Mouse (Mus musculus) midbrain, embryonic 15.5 days (tissue): ENCODE measurements around the gene Prr36. TPM values are rescaled to one million over a fixed set of nuclear protein-coding genes. Genes with fewer than 3 reads are reported as not detected.

Experiments used
- ATAC-seq: fragments of 200-750 bp; cut with Nextera tagmentation; replicated peaks from 2 replicates; pipeline ENCODE4 v1.8.0; 2017; ENCODE audit warnings: moderate TSS enrichment
- H3K27ac ChIP-seq: fragments of 300-500 bp; sonication (generic); 2 replicates; pipeline ENCODE4 v1.5.1; 2015; ENCODE audit warnings: mild to moderate bottlenecking, inconsistent platforms
- H3K27me3 ChIP-seq: fragments of 300-500 bp; sonication (generic); replicated peaks from 2 replicates; pipeline ENCODE4 v1.6.1; 2015; ENCODE audit warnings: inconsistent platforms
- H3K36me3 ChIP-seq: fragments of 300-500 bp; sonication (generic); replicated peaks from 2 replicates; pipeline ENCODE4 v1.6.1; 2015; ENCODE audit warnings: inconsistent platforms
- H3K4me1 ChIP-seq: fragments of 300-500 bp; sonication (generic); 2 replicates; pipeline ENCODE4 v1.6.1; 2015; ENCODE audit warnings: inconsistent platforms
- H3K4me2 ChIP-seq: fragments of 300-500 bp; sonication (generic); 2 replicates; pipeline ENCODE4 v1.6.1; 2015; ENCODE audit warnings: inconsistent platforms, mild to moderate bottlenecking, moderate library complexity
- H3K4me3 ChIP-seq: fragments of 300-500 bp; sonication (generic); 2 replicates; pipeline ENCODE4 v1.5.1; 2015; ENCODE audit warnings: mild to moderate bottlenecking, inconsistent platforms
- H3K9ac ChIP-seq: fragments of 300-500 bp; sonication (generic); 2 replicates; pipeline ENCODE4 v1.6.1; 2015; ENCODE audit warnings: mild to moderate bottlenecking, inconsistent platforms
- H3K9me3 ChIP-seq: fragments of 300-500 bp; sonication (generic); 2 replicates; pipeline ENCODE4 v1.6.1; 2016; ENCODE audit warnings: inconsistent platforms
- WGBS: fragments of 180-500 bp; shearing (Covaris S2); methylation state at CpG from one replicate; pipeline ENCODE4 v1.1.7; 2015; ENCODE audit warnings: mixed read lengths; 5-methylcytosine and 5-hydroxymethylcytosine counted together
- polyA plus RNA-seq: library from polyadenylated mRNA; unstranded; fragments of >200 nt; fragmentation: Nextera tagmentation; extraction: Ambion mirVana; gene quantifications from 2 replicates; pipeline ENCODE4 v1.2.1, GENCODE M21; 2015

Prr36 gene
- polyA plus RNA-seq, 1 experiment from 2014 or later: 61.1 TPM

- Histone ChIP-seq H3K4me1 (peaks cover 49% of the 10 kb centered on the region), H3K36me3 (peaks cover 24% of the 10 kb centered on the region), H3K4me2 (peak within 1 kb of the TSS; percentile 86), H3K27me3 (no peaks in the 10 kb centered on the region; the same call in 1 of the 2 replicates), H3K9ac (peak within 1 kb of the TSS; percentile 88), H3K9me3 (no peaks in the 10 kb centered on the region), H3K4me3 (peak within 1 kb of the TSS; percentile 71), H3K27ac (peak within 1 kb of the TSS; percentile 91)
- 0% methylated on average over 66 of the region's 69 CpGs for WGBS
- peak; percentile 92 for ATAC-seq
Observed at GRCm38 (mm10) chr8:4252934-4253841, 35.9 kb upstream of the Prr36 start, which contains the start of gene Snapc2. Gene Snapc2 (plus strand): TSS chr8:4253080.

DNA sequence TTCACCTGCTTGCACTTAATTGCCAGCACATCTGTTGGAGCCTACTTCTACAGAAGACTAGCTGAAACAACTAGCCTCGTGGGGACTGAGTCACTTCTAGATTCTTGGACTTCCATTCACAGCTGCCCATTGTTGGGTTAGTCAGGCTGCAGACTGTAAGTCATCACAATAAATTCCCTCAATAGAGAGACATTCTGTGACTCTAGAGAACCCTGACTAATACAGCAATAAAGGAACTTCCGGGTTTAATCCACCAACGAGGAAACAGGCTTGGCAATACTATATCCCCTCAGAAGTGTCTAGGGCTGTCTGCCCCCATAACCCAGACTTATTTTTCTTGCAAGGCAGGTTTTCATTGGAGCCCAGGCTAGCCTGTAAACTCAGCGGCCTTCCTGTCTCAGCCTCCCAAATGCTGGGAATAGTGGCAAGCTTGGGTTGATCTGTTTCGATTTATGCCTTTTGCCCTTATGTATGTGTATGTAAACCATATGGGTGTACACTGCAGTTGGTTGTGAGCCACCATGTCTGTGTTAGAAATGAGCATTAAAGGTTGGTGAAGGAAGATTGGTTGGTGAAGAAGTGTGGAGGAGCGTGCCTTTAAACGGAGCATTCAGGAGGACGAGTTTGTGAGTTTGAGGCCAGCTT lies 35.0 kb upstream of the Prr36 start:
- Histone ChIP-seq H3K4me1 (peaks cover 40% of the 10 kb centered on the region), H3K27me3 (no peaks in the 10 kb centered on the region; the same call in 1 of the 2 replicates), H3K9ac (peak overlapping the region; percentile 88), H3K9me3 (no peaks in the 10 kb centered on the region), H3K4me3 (peak overlapping the region; percentile 71), H3K36me3 (peaks cover 28% of the 10 kb centered on the region), H3K27ac (peak overlapping the region; percentile 91), H3K4me2 (peak overlapping the region; percentile 86)
- ATAC-seq: no peak; the same call in 1 of the 2 replicates
- WGBS: 45% methylated on average over 8 of the region's 8 CpGs

GRCm38 (mm10) chr8:4250306-4250970 lies 33.2 kb upstream of the Prr36 start:
- Histone ChIP-seq H3K9ac (no peak overlapping the region), H3K27me3 (no peaks in the 10 kb centered on the region; the same call in 1 of the 2 replicates), H3K4me2 (no peak overlapping the region), H3K4me3 (no peak overlapping the region), H3K4me1 (peaks cover 27% of the 10 kb centered on the region), H3K9me3 (no peaks in the 10 kb centered on the region), H3K36me3 (peaks cover 26% of the 10 kb centered on the region; the same call in 1 of the 2 replicates), H3K27ac (no peak overlapping the region)
- ATAC-seq: no peak
- WGBS: 30% methylated on average over 26 of the region's 26 CpGs

- Histone ChIP-seq H3K27ac (no peak overlapping the region), H3K9me3 (no peaks in the 10 kb centered on the region), H3K9ac (no peak overlapping the region; the same call in 1 of the 2 replicates), H3K4me1 (peaks cover 17% of the 10 kb centered on the region), H3K27me3 (no peaks in the 10 kb centered on the region; the same call in 1 of the 2 replicates), H3K4me2 (0 out of 2 replicates have a peak overlapping the region, but pooled peaks have one; percentile 3), H3K4me3 (no peak overlapping the region), H3K36me3 (peaks cover 27% of the 10 kb centered on the region)
- WGBS: 22% methylated on average over 29 of the region's 29 CpGs
- no peak for ATAC-seq
Observed at GRCm38 (mm10) chr8:4249213-4249612, 32.0 kb upstream of the Prr36 start.

- WGBS: 76% methylated on average over 15 of the region's 15 CpGs
- Histone ChIP-seq H3K27me3 (no peaks in the 10 kb centered on the region; the same call in 1 of the 2 replicates), H3K27ac (no peak within 1 kb of the TSS), H3K4me2 (no peak within 1 kb of the TSS), H3K4me3 (no peak within 1 kb of the TSS), H3K36me3 (peaks cover 37% of the 10 kb centered on the region), H3K9me3 (no peaks in the 10 kb centered on the region), H3K9ac (no peak within 1 kb of the TSS), H3K4me1 (peaks cover 9% of the 10 kb centered on the region)
- no peak for ATAC-seq
Observed at GRCm38 (mm10) chr8:4247951-4248540, 30.8 kb upstream of the Prr36 start, which contains the start of gene Tgfbr3l. Gene Tgfbr3l (plus strand): TSS chr8:4248214.

- ATAC-seq: no peak
- WGBS: 92% methylated on average over 8 of the region's 8 CpGs
- Histone ChIP-seq H3K4me3 (no peak overlapping the region), H3K27ac (no peak overlapping the region), H3K27me3 (no peaks in the 10 kb centered on the region; the same call in 1 of the 2 replicates), H3K4me2 (no peak overlapping the region), H3K4me1 (peaks cover 5% of the 10 kb centered on the region), H3K9ac (no peak overlapping the region), H3K36me3 (peaks cover 43% of the 10 kb centered on the region), H3K9me3 (no peaks in the 10 kb centered on the region)
Observed at GRCm38 (mm10) chr8:4247241-4247640, 30.0 kb upstream of the Prr36 start.

GRCm38 (mm10) chr8:4245737-4246136 lies 28.5 kb upstream of the Prr36 start:
- peaks cover 43% of the 10 kb centered on the region for H3K36me3 ChIP-seq
- ATAC-seq: no peak
- no peaks in the 10 kb centered on the region for H3K9me3 ChIP-seq
- H3K4me3 ChIP-seq: no peak overlapping the region
- WGBS: 89% methylated on average over 13 of the region's 13 CpGs
- H3K27ac ChIP-seq: no peak overlapping the region
- H3K4me2 ChIP-seq: no peak overlapping the region
- peaks cover 15% of the 10 kb centered on the region for H3K4me1 ChIP-seq
- H3K27me3 ChIP-seq: no peaks in the 10 kb centered on the region; the same call in 1 of the 2 replicates
- H3K9ac ChIP-seq: no peak overlapping the region

- Histone ChIP-seq H3K9me3 (no peaks in the 10 kb centered on the region), H3K27me3 (no peaks in the 10 kb centered on the region; the same call in 1 of the 2 replicates), H3K9ac (no peak overlapping the region), H3K4me3 (no peak overlapping the region), H3K36me3 (peaks cover 43% of the 10 kb centered on the region), H3K27ac (no peak overlapping the region), H3K4me2 (no peak overlapping the region), H3K4me1 (peaks cover 22% of the 10 kb centered on the region)
- 94% methylated on average over 5 of the region's 5 CpGs for WGBS
- no peak for ATAC-seq
Observed at GRCm38 (mm10) chr8:4245061-4245460, 27.8 kb upstream of the Prr36 start.

GRCm38 (mm10) chr8:4239193-4239890 lies 22.1 kb upstream of the Prr36 start:
- peak; percentile 1; the same call in 1 of the 2 replicates for ATAC-seq
- H3K27me3 ChIP-seq: no peaks in the 10 kb centered on the region
- H3K4me1 ChIP-seq: peaks cover 38% of the 10 kb centered on the region

DNA sequence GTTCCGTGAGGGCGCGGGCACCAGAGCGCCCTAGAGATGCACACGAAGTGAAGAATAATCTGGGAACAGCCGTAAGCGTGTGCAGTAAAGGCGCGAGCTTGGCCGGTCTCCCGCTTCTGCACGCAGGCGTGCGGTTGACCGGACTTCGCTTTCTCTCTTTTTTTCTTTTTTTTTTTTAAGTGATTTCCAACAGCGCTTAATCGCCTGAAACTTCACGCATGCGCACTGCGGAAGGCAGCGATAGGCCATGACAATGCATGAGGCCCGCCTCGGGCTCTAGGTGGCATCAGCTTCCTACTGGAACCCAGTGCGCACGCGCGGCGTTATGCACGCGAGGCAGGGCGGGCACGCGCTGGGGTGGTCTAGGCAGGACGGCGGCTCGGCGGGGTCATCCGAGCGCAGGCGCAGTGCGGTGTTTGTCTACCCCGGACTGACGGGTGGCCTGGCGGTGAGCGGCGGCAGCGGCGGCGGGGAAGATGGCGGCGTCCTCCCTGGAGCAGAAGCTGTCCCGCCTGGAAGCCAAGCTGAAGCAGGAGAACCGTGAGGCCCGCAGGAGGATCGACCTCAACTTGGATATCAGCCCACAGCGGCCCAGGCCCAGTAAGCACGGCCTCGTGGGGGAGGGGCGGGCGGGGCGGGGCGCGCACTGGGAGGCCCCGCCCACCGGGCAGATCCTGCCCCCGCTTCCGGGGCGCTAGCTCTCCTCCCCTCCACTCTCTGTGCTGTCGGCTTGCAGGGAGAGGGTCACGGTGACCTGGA lies 21.4 kb upstream of the Prr36 start, which contains the start of the genes Map2k7 and Gm49320:
Gene Map2k7, plus strand, starts transcription at position 307 of the 759 bp plus-strand sequence.
Gene Gm49320, plus strand, starts transcription at position 432 of the 759 bp plus-strand sequence.
- WGBS: under 1% methylated on average over 71 of the region's 71 CpGs
- peak; percentile 95 for ATAC-seq

More at GRCm38 (mm10) chr8:4239193-4239890, 22.1 kb upstream of the Prr36 start:
- peak overlapping the region; percentile 63 for H3K9ac ChIP-seq
- no peaks in the 10 kb centered on the region for H3K9me3 ChIP-seq
- 13% methylated on average over 19 of the region's 19 CpGs for WGBS
- peak overlapping the region; percentile 75 for H3K4me3 ChIP-seq
- peaks cover 18% of the 10 kb centered on the region for H3K36me3 ChIP-seq
- peak overlapping the region; percentile 82 for H3K4me2 ChIP-seq
- peak overlapping the region; percentile 90 for H3K27ac ChIP-seq

More for the DNA sequence above, 21.4 kb upstream of the Prr36 start, which contains the start of the genes Map2k7 and Gm49320:
- H3K27me3 ChIP-seq: no peaks in the 10 kb centered on the region
- H3K4me3 ChIP-seq: peak within 1 kb of the TSS; percentile 75
- peak within 1 kb of the TSS; percentile 63 for H3K9ac ChIP-seq
- peak within 1 kb of the TSS; percentile 82 for H3K4me2 ChIP-seq
- peaks cover 38% of the 10 kb centered on the region for H3K4me1 ChIP-seq
- no peaks in the 10 kb centered on the region for H3K9me3 ChIP-seq
- H3K27ac ChIP-seq: peak within 1 kb of the TSS; percentile 90
- H3K36me3 ChIP-seq: peaks cover 11% of the 10 kb centered on the region
